Mouse (Mus musculus): ENCODE data around the gene Opn4. TPM values are rescaled to one million over a fixed set of nuclear protein-coding genes. Genes with fewer than 3 reads are reported as not detected.

The Opn4 gene
- polyA plus RNA-seq, 1 experiment from 2014 or later = not detected

DNA sequence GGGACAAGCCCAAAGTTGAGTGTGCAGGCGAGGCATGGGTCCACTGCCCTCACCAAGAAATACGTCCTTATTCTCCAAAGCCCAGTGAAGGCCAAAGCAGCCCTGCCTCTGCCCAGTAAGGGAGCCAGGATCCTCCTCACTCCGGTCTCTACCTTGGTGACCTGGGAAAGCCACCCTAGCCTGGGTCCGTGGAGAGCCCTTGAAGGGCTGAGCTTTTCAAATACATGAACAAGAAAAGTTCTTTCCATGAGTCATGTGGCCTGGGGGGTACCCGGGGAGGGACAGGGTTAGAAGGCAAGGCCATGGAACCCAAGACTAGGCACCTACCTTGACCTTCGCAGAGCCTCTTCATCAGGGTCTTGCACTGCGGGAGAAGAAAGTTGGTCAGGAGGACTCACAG lies 33.4 kb downstream of the Opn4 start:
- no peak for DNase-seq (ENCODE audit: low spot score)

DNA sequence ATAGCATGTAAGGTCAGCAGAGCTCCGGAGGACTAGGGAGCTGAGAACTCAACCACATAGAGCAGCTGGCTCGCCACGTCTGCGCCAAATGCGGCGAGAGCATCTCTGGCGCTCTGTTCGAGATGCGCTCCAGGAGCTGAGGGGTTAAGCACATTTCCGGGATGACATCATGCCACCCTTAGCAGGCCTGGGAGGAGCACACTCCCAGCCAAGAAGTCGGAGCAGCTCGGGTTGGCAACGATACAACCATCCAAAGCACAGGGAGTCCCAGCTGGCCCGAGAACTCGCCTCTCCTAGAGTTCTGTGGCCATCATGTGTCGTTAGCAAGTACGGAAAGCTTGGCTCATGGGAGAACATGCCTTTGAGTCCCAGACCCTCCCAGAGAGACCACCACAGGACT lies 34.2 kb downstream of the Opn4 start:
- DNase-seq (ENCODE audit: low spot score) = peak; percentile 21

DNA sequence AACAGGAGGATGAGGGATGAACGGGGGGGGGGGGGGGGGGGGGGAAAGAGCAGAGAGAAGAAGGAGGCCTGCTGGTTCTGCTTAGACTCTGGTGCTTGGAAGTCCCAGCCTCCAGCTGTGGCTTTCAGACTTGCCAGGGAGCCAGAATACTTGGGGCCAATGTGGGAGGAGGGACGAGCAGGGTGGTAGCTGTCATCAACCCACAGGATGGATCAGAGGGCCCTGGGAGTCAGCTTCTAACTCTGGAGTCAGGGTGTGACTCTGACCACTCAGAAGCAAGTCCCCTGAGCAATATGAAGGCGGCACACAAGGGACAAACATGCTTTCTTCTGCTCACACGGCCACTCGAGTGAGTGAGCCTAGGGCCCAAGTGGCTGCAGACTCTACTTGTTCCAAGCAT lies 35.3 kb downstream of the Opn4 start:
- no peak for DNase-seq (ENCODE audit: low spot score)

DNA sequence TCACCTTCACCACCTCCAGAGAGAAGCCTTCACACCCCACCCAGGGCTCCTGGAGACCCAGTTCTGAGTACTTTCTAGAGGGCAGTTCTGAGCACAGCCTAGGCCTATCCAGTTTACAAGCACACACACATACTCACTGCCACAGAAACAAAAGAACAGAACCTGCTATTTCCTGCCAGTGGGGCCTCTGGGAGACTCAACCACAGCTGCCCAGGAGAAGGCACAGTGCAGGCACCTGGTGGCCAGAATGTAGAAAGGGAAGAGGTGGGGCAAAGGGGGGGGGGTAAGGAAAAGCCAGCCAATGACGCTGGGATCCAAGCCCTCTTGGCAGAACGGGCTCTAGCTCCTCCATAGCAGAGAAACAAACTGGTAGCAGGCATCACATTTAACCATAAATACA lies 37.5 kb downstream of the Opn4 start:
- peak; percentile 54 for DNase-seq (ENCODE audit: low spot score)

DNA sequence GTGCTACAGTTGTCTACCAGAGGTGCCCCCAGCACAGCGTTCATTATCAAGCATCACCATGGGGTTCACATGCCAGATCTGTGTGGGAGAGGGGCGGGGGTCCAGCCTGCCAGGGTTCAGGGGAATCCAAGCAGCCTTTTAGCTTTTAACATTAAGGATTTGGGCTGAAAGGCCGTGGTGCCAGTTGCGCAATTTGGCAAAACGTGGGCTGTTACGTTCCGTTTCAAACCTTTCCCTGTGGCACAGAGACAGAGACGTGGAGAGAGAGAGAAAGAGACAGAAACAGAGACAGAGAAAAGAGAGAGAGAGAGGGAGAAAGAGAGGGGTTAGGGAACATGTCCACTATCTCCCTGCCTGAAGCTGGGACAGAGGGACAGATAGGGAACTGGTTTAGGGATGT lies 38.3 kb downstream of the Opn4 start:
- DNase-seq (ENCODE audit: low spot score) = no peak

DNA sequence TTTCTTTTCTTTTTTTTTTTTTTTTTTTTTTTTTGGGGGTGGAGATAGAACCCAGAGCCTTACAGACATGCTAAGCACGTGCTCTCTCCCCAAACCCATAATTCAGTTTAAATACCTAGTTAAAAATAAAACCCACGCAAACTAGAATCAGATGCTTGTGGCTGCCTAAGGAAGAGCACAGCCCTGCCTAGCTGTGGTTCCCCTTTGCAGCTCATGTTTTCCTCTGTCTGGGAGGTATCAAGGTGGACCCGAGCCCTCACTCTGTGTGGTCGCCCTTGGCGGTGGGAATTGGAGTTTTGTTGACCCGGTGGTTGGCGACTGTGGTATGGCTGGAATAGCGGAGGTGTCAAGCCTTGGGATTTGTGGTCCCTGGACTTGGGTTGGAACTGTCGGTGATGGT lies 41.0 kb downstream of the Opn4 start:
- no peak for DNase-seq (ENCODE audit: low spot score)

DNA sequence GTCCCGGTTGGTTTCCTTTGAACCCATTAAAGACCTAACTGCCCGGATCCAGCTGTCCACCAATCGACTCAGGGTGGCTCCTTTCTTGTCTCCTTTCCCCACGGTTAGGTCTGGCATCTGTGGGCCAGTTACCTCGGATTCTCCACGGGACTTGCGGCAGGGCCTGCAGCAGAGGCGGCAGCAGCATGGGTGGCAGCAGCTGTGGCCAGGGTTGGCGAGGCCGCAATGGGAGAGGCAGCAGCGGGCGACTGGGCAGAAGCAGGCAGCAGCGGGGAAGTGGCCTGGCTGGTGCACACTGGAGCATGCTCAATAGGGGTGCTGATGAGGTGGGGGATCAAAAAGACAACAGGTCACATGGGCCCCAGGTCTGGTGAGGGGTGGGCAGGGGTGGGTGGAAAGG lies 44.7 kb downstream of the Opn4 start:
- DNase-seq (ENCODE audit: low spot score) = no peak

DNA sequence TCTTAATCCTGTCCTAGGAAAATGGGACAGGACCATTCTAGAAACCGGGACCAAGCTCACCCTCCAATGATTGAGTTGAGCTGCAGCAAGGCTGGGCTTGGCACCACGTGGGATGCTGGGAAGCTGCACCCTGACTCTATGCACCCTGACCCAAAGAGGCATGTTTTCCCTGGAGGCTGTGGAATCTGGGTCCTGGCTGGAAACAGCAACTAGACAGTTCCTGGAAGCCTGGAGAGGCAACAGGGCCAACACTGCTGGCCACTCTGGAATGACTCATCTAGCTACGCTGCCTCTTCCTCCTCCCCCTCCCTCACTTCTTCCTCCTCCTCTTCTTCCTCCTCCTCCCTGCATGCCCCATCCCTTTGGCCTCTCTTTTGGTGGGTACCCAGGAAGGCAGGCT lies 45.9 kb downstream of the Opn4 start:
- no peak for DNase-seq (ENCODE audit: low spot score)

DNA sequence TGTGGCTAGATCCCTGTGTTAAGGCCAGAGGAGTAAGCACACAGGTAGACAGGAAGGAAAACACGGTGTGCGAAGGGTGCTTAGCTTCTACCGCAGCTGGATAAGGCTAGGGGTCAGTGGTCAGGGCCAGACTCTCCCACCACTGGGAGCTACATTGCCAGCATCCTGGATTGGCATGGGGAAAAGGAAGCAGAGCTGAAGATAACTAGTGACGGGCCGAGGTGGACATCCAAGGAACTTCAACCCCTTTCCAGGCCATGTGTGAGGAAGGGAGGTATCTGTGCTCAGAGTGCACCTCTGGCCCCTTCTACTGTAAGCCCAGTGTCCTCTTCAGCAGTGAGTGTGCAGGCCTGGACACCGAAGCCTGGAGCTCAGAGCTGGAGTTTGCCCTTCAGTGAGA lies 46.5 kb downstream of the Opn4 start:
- DNase-seq (ENCODE audit: low spot score) = no peak

DNA sequence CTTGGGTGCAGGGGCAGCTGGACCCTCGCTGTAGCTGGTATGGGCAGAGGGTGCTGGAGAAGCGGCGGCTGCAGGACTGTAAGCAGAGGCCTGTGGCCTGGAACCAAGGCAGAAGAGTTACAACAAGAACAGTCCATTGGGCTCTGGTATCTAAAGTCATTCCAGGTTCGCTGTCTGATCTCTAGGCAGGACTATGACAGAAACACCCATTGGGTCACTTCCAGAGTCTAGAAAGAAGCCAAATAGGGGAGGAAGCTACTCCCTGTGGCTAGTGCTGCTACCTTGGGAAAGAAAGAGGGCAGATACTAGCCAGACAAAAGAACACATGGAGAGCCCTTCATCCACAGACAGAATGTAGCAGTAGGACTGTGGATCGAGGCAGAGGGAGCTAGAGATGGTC lies 47.7 kb downstream of the Opn4 start:
- DNase-seq (ENCODE audit: low spot score) = no peak

DNA sequence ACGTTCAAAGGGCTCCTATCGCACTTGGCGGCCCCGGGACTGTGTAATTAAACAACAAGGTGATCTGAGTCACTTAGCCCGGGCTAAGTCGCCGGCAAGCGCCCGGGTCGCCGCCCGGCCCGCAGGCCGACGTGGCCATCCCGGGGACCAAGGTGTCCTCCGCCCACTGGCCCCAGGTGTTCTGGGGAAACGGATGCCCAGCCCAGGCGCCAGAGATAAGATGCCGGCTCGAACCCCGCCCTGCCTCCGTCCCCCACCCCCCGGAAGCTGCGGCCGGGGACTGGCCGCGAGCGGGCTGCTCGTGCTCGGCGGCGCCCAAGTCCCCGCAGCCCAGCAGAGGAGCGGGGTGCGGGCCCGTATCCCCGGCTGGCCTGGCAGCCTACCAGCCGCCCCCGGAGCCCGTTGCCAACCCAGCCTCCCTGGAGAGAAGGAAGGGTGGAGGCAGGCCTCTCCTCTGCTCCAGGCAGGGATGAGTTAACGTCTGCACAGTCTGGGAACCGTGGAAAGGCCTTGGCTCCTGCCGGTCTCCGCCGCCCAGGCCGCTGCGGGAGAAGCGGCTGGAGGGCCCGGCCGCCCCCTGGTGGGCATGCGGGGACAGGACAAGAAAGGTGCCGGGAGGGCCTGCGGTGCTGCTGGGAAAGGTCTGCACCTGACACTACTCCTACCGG lies 50.8 kb downstream of the Opn4 start:
- peak; percentile 84 for DNase-seq (ENCODE audit: low spot score)

DNA sequence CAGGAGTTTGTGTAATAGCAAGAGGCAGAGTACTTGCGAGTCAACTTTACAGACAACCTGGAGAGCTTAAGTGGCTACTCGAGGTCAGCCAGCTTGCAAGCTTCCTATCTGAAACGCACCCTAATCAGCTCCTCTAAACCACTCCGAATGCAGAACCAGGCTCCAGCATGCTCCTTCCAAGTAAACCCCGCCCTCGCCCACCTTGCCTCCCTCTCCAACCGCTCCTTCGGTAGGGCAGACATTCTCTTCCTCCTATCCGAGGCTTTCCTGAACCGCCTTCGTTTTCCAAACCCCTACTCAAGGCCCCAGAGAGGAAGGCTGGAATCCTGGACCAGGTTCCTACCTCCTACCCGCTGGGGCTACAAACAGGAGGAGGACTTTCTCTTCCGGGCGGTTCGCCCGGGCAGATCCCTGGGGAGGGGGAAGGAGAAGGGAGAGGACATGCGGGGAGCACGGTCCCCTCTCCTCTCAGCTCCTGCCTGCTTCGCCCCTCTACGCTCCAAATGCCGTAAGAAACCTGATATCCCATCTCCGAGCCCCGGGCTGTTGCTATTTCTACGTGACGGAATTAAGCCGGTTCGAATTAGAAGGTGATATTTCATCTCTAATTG lies 51.4 kb downstream of the Opn4 start:
- DNase-seq (ENCODE audit: low spot score) = peak; percentile 17

DNA sequence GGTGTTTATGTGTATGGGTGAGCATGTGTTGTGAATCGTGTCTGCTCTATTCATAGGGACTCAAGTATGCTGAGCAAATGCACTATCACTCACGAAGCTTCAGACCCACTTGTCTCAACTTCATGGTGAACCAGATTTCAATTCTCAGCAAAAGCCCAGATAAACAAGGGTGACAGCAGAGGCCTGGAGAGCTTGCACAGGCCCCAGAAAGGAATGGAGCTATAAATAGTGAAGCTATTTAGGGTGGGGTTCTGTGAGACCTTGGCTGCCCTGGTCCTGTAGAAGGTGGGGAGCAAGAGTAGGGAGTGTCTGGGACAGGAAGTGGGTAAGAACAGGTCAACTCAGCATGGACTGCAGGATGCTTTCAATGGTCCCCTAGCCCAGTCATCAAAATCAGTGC lies 55.4 kb downstream of the Opn4 start:
- no peak for DNase-seq (ENCODE audit: low spot score)

DNA sequence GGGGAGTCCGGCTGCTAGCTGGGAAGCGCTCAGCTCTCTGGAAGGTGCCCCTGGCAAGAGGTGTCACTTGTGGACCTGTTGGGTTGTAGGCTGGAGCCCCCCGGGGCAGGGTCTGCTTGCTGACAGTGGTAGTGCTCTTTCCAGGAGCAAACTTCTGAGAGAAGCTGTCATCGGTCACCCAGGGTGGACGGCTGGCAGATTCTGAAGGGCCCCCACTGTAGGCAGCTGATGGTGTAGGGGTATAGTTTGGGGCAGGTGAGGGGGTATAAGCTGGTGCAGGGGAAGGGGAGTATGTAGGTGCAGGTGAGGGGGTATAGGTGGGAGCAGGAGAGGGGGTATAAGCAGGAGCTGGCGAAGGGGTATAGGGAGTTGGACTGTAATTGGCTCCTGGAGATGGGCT lies 55.9 kb downstream of the Opn4 start:
- no peak for DNase-seq (ENCODE audit: low spot score)

DNA sequence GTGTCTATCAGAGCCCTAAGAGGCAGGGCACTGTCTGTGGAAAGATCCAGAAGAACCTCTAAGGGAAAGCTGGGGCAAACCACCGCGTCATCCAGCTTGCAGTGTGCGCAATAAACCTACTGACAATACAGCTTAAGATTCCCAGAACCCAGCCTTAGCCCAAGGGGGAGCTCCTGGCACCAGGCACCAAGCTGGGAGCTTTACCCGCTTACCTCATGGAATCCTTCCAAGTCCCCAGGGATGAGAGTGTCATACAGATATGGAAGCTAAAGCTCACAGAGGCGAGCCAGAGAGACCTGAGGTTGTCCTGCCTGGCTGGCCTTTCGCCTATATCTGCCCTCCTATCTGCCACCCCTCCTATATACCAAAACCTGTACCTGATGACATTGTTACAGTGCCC lies 56.3 kb downstream of the Opn4 start:
- DNase-seq (ENCODE audit: low spot score) = no peak

DNA sequence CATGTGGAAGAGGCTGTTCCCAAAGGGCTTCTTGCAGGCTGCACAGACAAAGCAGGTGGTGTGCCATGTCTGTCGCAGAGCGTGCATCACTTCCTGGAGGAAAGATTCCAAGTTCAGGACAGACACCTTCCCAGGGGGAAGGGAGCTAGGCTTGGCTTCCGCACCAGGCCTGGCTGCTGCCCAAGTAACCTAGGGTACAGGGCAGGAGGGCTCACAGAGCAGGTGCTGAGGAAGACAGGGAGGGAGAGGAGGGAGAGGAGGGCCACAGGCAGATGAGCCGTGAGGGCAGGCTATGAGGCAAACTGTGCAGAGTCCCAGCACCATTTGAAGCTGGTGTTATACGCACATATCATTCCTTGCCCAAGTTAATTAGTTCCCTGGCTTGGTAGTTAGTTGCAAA lies 58.0 kb downstream of the Opn4 start:
- DNase-seq (ENCODE audit: low spot score) = no peak

DNA sequence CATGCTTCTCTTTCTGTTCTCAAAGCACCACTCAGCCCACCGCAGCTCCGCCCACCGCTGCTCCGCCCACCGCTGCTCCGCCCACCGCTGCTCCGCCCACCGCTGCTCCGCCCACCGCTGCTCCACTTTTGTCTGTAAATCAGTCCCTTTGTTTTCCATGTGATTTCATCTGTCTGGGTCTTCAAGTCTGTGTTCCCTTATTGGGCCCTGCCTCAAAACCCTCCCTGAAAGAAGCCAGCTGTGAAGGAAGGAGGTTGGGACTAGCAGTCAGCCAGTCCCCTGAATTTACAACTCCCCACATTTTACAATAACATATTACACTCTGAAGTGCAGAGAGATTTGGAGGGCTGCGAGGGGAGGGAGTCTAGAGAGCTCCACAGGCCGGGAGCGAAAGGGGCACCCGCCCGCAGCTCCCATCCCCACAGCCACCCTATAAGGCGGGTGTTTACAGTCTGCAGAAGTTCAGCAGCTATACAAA lies 59.2 kb downstream of the Opn4 start:
- peak; percentile 21 for DNase-seq (ENCODE audit: low spot score)

Other genes with a start within 250 kb of the Opn4 start
- gene Fam25c, start 244.7 kb downstream of the Opn4 start, polyA plus RNA-seq (2015; fragmentation: Nextera tagmentation; extraction: Ambion mirVana) = 2.7 and 4.5 TPM in 2 replicates
- 7.8 and 8.4 TPM in 2 replicates for gene Sncg, start 225.4 kb downstream of the Opn4 start, polyA plus RNA-seq (2015; fragmentation: Nextera tagmentation; extraction: Ambion mirVana)
- gene Mmrn2, start 224.7 kb downstream of the Opn4 start, polyA plus RNA-seq (2015; fragmentation: Nextera tagmentation; extraction: Ambion mirVana) = 2.9 and 3.3 TPM in 2 replicates
- gene Bmpr1a, start 96.8 kb downstream of the Opn4 start, polyA plus RNA-seq (2015; fragmentation: Nextera tagmentation; extraction: Ambion mirVana) = 8.2 and 8.3 TPM in 2 replicates
- gene 9230112D13Rik, start 77.3 kb downstream of the Opn4 start, polyA plus RNA-seq (2015; fragmentation: Nextera tagmentation; extraction: Ambion mirVana) = not detected in 2 replicates
- 0.29 and 0.39 TPM in 2 replicates for gene Ldb3, start 11.5 kb downstream of the Opn4 start, polyA plus RNA-seq (2015; fragmentation: Nextera tagmentation; extraction: Ambion mirVana)
- gene Wapl, start 73.8 kb upstream of the Opn4 start, polyA plus RNA-seq (2015; fragmentation: Nextera tagmentation; extraction: Ambion mirVana) = 38.3 and 49.7 TPM in 2 replicates
- gene Grid1, start 220.0 kb upstream of the Opn4 start, polyA plus RNA-seq (2015; fragmentation: Nextera tagmentation; extraction: Ambion mirVana) = 0.05 and 0.08 TPM in 2 replicates